Mouse (Mus musculus): ENCODE results near the gene Grk3. TPM values are rescaled to one million over a fixed set of nuclear protein-coding genes. Genes with fewer than 3 reads are reported as not detected.

Grk3 gene
- polyA plus RNA-seq, 1 experiment from 2014 or later = 10.6 TPM

- Histone ChIP-seq H3K27ac (no peak overlapping the region), H3K9me3 (no peaks in the 10 kb centered on the region), H3K36me3 (peaks cover 9% of the 10 kb centered on the region; the same call in 1 of the 2 replicates), H3K27me3 (ENCODE audit: insufficient read depth, poor library complexity, severe bottlenecking) (no peaks in the 10 kb centered on the region), H3K4me1 (peaks cover 38% of the 10 kb centered on the region), H3K4me3 (no peak overlapping the region)
- 86% methylated on average over 8 of the region's 8 CpGs for WGBS
- DNase-seq (ENCODE audit: low spot score) = no peak
Measured at GRCm38 (mm10) chr5:112924806-112925205, 90.8 kb downstream of the Grk3 start.

- H3K36me3 ChIP-seq = peaks cover 9% of the 10 kb centered on the region; the same call in 1 of the 2 replicates
- H3K27me3 ChIP-seq (ENCODE audit: insufficient read depth, poor library complexity, severe bottlenecking) = no peaks in the 10 kb centered on the region
- no peak for DNase-seq (ENCODE audit: low spot score)
- no peak overlapping the region for H3K4me3 ChIP-seq
- H3K27ac ChIP-seq = peak overlapping the region; percentile 73; the same call in 1 of the 2 replicates
- H3K4me1 ChIP-seq = peaks cover 42% of the 10 kb centered on the region
- 86% methylated on average over 14 of the region's 14 CpGs for WGBS
- no peaks in the 10 kb centered on the region for H3K9me3 ChIP-seq
Measured at GRCm38 (mm10) chr5:112923841-112924240, 91.8 kb downstream of the Grk3 start.

- DNase-seq (ENCODE audit: low spot score) = no peak
- no peaks in the 10 kb centered on the region for H3K27me3 ChIP-seq (ENCODE audit: insufficient read depth, poor library complexity, severe bottlenecking)
Measured at GRCm38 (mm10) chr5:112921914-112922313, 93.7 kb downstream of the Grk3 start.

GRCm38 (mm10) chr5:112910381-112910780 is 105.2 kb downstream of the Grk3 start:
- Histone ChIP-seq H3K4me3 (no peak overlapping the region), H3K36me3 (0 out of 2 replicates have a peak, but pooled peaks cover 5% of the 10 kb centered on the region), H3K27me3 (ENCODE audit: insufficient read depth, poor library complexity, severe bottlenecking) (no peaks in the 10 kb centered on the region), H3K9me3 (no peaks in the 10 kb centered on the region), H3K27ac (no peak overlapping the region), H3K4me1 (peaks cover 36% of the 10 kb centered on the region)
- 88% methylated on average over 5 of the region's 5 CpGs for WGBS
- no peak for DNase-seq (ENCODE audit: low spot score)

More at GRCm38 (mm10) chr5:112921914-112922313, 93.7 kb downstream of the Grk3 start:
- H3K4me3 ChIP-seq = no peak overlapping the region
- H3K27ac ChIP-seq = no peak overlapping the region
- H3K9me3 ChIP-seq = no peaks in the 10 kb centered on the region
- H3K36me3 ChIP-seq = peaks cover 8% of the 10 kb centered on the region; the same call in 1 of the 2 replicates
- H3K4me1 ChIP-seq = peaks cover 32% of the 10 kb centered on the region

GRCm38 (mm10) chr5:112908169-112908614 is 107.4 kb downstream of the Grk3 start:
- Histone ChIP-seq H3K4me3 (0 out of 2 replicates have a peak overlapping the region, but pooled peaks have one; percentile 3), H3K36me3 (no peaks in the 10 kb centered on the region), H3K9me3 (no peaks in the 10 kb centered on the region), H3K27ac (peak overlapping the region; percentile 81), H3K27me3 (ENCODE audit: insufficient read depth, poor library complexity, severe bottlenecking) (no peaks in the 10 kb centered on the region), H3K4me1 (peaks cover 22% of the 10 kb centered on the region)
- WGBS = 14% methylated on average over 2 of the region's 2 CpGs
- DNase-seq (ENCODE audit: low spot score) = no peak

- peak overlapping the region; percentile 81; the same call in 1 of the 2 replicates for H3K27ac ChIP-seq
- WGBS = 71% methylated on average over 6 of the region's 6 CpGs
- H3K4me3 ChIP-seq = no peak overlapping the region
- DNase-seq (ENCODE audit: low spot score) = no peak
- peaks cover 22% of the 10 kb centered on the region for H3K4me1 ChIP-seq
- H3K36me3 ChIP-seq = no peaks in the 10 kb centered on the region
- no peaks in the 10 kb centered on the region for H3K27me3 ChIP-seq (ENCODE audit: insufficient read depth, poor library complexity, severe bottlenecking)
- no peaks in the 10 kb centered on the region for H3K9me3 ChIP-seq
Measured at GRCm38 (mm10) chr5:112907504-112907903, 108.1 kb downstream of the Grk3 start.

- peak; percentile 94 for DNase-seq (ENCODE audit: low spot score)
- Histone ChIP-seq H3K27me3 (ENCODE audit: insufficient read depth, poor library complexity, severe bottlenecking) (no peaks in the 10 kb centered on the region), H3K27ac (peak within 1 kb of the TSS; percentile 94), H3K9me3 (no peaks in the 10 kb centered on the region), H3K4me1 (peaks cover 27% of the 10 kb centered on the region; the same call in 1 of the 2 replicates), H3K4me3 (peak within 1 kb of the TSS; percentile 60), H3K36me3 (peaks cover 14% of the 10 kb centered on the region)
- 34% methylated on average over 17 of the region's 17 CpGs for WGBS
Measured at GRCm38 (mm10) chr5:112895674-112896654, 119.6 kb downstream of the Grk3 start, which contains the start of gene Myo18b. Gene Myo18b (minus strand): TSS chr5:112896362.

- 75% methylated on average over 5 of the region's 5 CpGs for WGBS
- no peak overlapping the region for H3K4me3 ChIP-seq
- H3K36me3 ChIP-seq = peaks cover 30% of the 10 kb centered on the region
- peaks cover 45% of the 10 kb centered on the region for H3K4me1 ChIP-seq
- no peaks in the 10 kb centered on the region for H3K9me3 ChIP-seq
- no peaks in the 10 kb centered on the region for H3K27me3 ChIP-seq (ENCODE audit: insufficient read depth, poor library complexity, severe bottlenecking)
- H3K27ac ChIP-seq = no peak overlapping the region
- DNase-seq (ENCODE audit: low spot score) = no peak
Measured at GRCm38 (mm10) chr5:112893462-112894060, 122.0 kb downstream of the Grk3 start.

GRCm38 (mm10) chr5:112892411-112892810 is 123.2 kb downstream of the Grk3 start:
- peaks cover 56% of the 10 kb centered on the region for H3K4me1 ChIP-seq
- no peak for DNase-seq (ENCODE audit: low spot score)
- no peak overlapping the region for H3K4me3 ChIP-seq
- no peaks in the 10 kb centered on the region for H3K27me3 ChIP-seq (ENCODE audit: insufficient read depth, poor library complexity, severe bottlenecking)
- H3K36me3 ChIP-seq = peaks cover 40% of the 10 kb centered on the region
- H3K9me3 ChIP-seq = no peaks in the 10 kb centered on the region
- H3K27ac ChIP-seq = no peak overlapping the region

GRCm38 (mm10) chr5:112888651-112889050 is 126.9 kb downstream of the Grk3 start:
- H3K36me3 ChIP-seq = peaks cover 40% of the 10 kb centered on the region
- no peak overlapping the region for H3K4me3 ChIP-seq
- no peak for DNase-seq (ENCODE audit: low spot score)
- H3K27me3 ChIP-seq (ENCODE audit: insufficient read depth, poor library complexity, severe bottlenecking) = no peaks in the 10 kb centered on the region
- peaks cover 58% of the 10 kb centered on the region for H3K4me1 ChIP-seq
- H3K9me3 ChIP-seq = no peaks in the 10 kb centered on the region
- 50% methylated on average over 7 of the region's 7 CpGs for whole genome bisulfite sequencing
- no peak overlapping the region for H3K27ac ChIP-seq

GRCm38 (mm10) chr5:112886687-112887491 is 128.7 kb downstream of the Grk3 start:
- no peak overlapping the region for H3K4me3 ChIP-seq
- peak overlapping the region; percentile 32; the same call in 1 of the 2 replicates for H3K27ac ChIP-seq
- no peaks in the 10 kb centered on the region for H3K9me3 ChIP-seq
- DNase-seq (ENCODE audit: low spot score) = no peak
- peaks cover 34% of the 10 kb centered on the region for H3K36me3 ChIP-seq
- peaks cover 48% of the 10 kb centered on the region for H3K4me1 ChIP-seq
- WGBS = 57% methylated on average over 17 of the region's 17 CpGs
- no peaks in the 10 kb centered on the region for H3K27me3 ChIP-seq (ENCODE audit: insufficient read depth, poor library complexity, severe bottlenecking)

- Histone ChIP-seq H3K9me3 (no peaks in the 10 kb centered on the region), H3K27ac (no peak overlapping the region), H3K27me3 (ENCODE audit: insufficient read depth, poor library complexity, severe bottlenecking) (peaks cover 11% of the 10 kb centered on the region; the same call in 1 of the 2 replicates), H3K4me1 (peaks cover 41% of the 10 kb centered on the region), H3K4me3 (no peak overlapping the region), H3K36me3 (peaks cover 62% of the 10 kb centered on the region)
- no peak for DNase-seq (ENCODE audit: low spot score)
- 79% methylated on average over 14 of the region's 14 CpGs for WGBS
Measured at GRCm38 (mm10) chr5:112877391-112878115, 138.0 kb downstream of the Grk3 start.
